ENCODE assay signal across 16 mouse cellular contexts in genomic region chr3:144151001-144151400, GRCm38 (mm10).
"Had no signal": no experiment of that assay in that cellular context is flagged by ENCODE, and none has a peak within 500 bp of the region (broad histone marks: within the 10 kb centered on the region; RNA-seq: fewer than 3 reads in every experiment).

No protein-coding gene starts in this region.

- DNase-seq: retina, postnatal 1 day; right cerebral cortex, adult 18-20 months; right cerebral cortex, postnatal 14 days; right cerebral cortex, postnatal 25 days; right cerebral cortex, postnatal 4 days; spleen, adult 18-20 months; thymus, adult 18-20 months; thymus, adult 2 months; thymus, postnatal 14 days; thymus, postnatal 25 days; thymus, postnatal 36 days; thymus, postnatal 4 days had no signal

- H3K27ac ChIP-seq: neural tube, embryonic 13.5 days; neural tube, embryonic 15.5 days; stomach, embryonic 15.5 days; stomach, postnatal 0 days had no signal

- H3K9ac ChIP-seq: neural tube, embryonic 13.5 days; neural tube, embryonic 15.5 days; stomach, embryonic 15.5 days had no signal

- H3K9me3 ChIP-seq: neural tube, embryonic 13.5 days; neural tube, embryonic 15.5 days; stomach, embryonic 15.5 days had no signal

- H3K36me3 ChIP-seq: neural tube, embryonic 13.5 days; neural tube, embryonic 15.5 days; stomach, embryonic 15.5 days had no signal

- H3K4me1 ChIP-seq: neural tube, embryonic 13.5 days; neural tube, embryonic 15.5 days; stomach, embryonic 15.5 days had no signal

- H3K27me3 ChIP-seq: neural tube, embryonic 13.5 days; neural tube, embryonic 15.5 days; stomach, embryonic 15.5 days had no signal

- H3K4me2 ChIP-seq: neural tube, embryonic 13.5 days; neural tube, embryonic 15.5 days; stomach, embryonic 15.5 days had no signal

- H3K4me3 ChIP-seq: neural tube, embryonic 13.5 days; neural tube, embryonic 15.5 days; stomach, embryonic 15.5 days had no signal
